ENCODE assay signal across 9 mouse cellular contexts in genomic region chr14:51886051-51886450, GRCm38 (mm10). TPM values are rescaled to one million over a fixed set of nuclear protein-coding genes. Genes with fewer than 3 reads are reported as not detected.
A peak's percentile ranks its signal among the peaks of the same experiment; 100 is the strongest.
DNase-seq lines count a peak whose midpoint lies in the region; ATAC-seq lines count a peak whose summit lies in the region.
"Had no signal": no experiment of that assay in that cellular context is flagged by ENCODE, and none has a peak within 500 bp of the region (broad histone marks: within the 10 kb centered on the region; RNA-seq: fewer than 3 reads in every experiment).

No protein-coding gene starts in this region.

- H3K27me3 ChIP-seq in liver, embryonic 11.5 days (replicated peaks; ENCODE audit: control insufficient read depth, insufficient read depth, low read length) = no peaks in the 10 kb centered on the region
- no peaks in the 10 kb centered on the region for H3K27me3 ChIP-seq in embryonic facial prominence, embryonic 15.5 days
- no peaks in the 10 kb centered on the region for H3K27me3 ChIP-seq in limb, embryonic 11.5 days (ENCODE audit: control insufficient read depth, insufficient read depth, low read length)
- no peaks in the 10 kb centered on the region for H3K27me3 ChIP-seq in neural tube, embryonic 13.5 days

- H3K27ac ChIP-seq in liver, embryonic 11.5 days (ENCODE audit: low read depth, low read length) = no peak overlapping the region
- H3K27ac ChIP-seq in embryonic facial prominence, embryonic 15.5 days (replicated peaks) = no peak overlapping the region
- no peak overlapping the region for H3K27ac ChIP-seq in limb, embryonic 11.5 days (replicated peaks; ENCODE audit: low read depth, low read length)
- H3K27ac ChIP-seq in neural tube, embryonic 13.5 days (replicated peaks) = no peak overlapping the region

- H3K36me3 ChIP-seq in liver, embryonic 11.5 days (ENCODE audit: control insufficient read depth, insufficient read depth, low read length) = peaks cover 15% of the 10 kb centered on the region
- H3K36me3 ChIP-seq in embryonic facial prominence, embryonic 15.5 days = peaks cover 42% of the 10 kb centered on the region
- H3K36me3 ChIP-seq in limb, embryonic 11.5 days (ENCODE audit: control insufficient read depth, insufficient read depth, low read length) = peaks cover 13% of the 10 kb centered on the region
- H3K36me3 ChIP-seq in neural tube, embryonic 13.5 days = peaks cover 46% of the 10 kb centered on the region

- ATAC-seq in liver, embryonic 11.5 days (replicated peaks; ENCODE audit: low FRiP score) = no peak
- ATAC-seq in embryonic facial prominence, embryonic 15.5 days (ENCODE audit: insufficient number of reproducible peaks, low FRiP score, low TSS enrichment, low read depth) = no peak
- no peak for ATAC-seq in limb, embryonic 11.5 days (ENCODE audit: insufficient number of reproducible peaks, low FRiP score, low TSS enrichment, low read depth)
- ATAC-seq in neural tube, embryonic 13.5 days (ENCODE audit: low read depth) = no peak

- peak overlapping the region; percentile 74; the same call in 1 of the 2 replicates for H3K4me3 ChIP-seq in liver, embryonic 11.5 days (ENCODE audit: low read depth, low read length)
- H3K4me3 ChIP-seq in embryonic facial prominence, embryonic 15.5 days (replicated peaks) = peak overlapping the region; percentile 79
- H3K4me3 ChIP-seq in limb, embryonic 11.5 days (ENCODE audit: low read depth, low read length) = no peak overlapping the region
- H3K4me3 ChIP-seq in neural tube, embryonic 13.5 days = peak overlapping the region; percentile 84

- H3K9me3 ChIP-seq in liver, embryonic 11.5 days (ENCODE audit: control insufficient read depth, low read length) = no peaks in the 10 kb centered on the region
- no peaks in the 10 kb centered on the region for H3K9me3 ChIP-seq in embryonic facial prominence, embryonic 15.5 days (replicated peaks)
- H3K9me3 ChIP-seq in limb, embryonic 11.5 days (ENCODE audit: control insufficient read depth, low read length) = no peaks in the 10 kb centered on the region
- H3K9me3 ChIP-seq in neural tube, embryonic 13.5 days = no peaks in the 10 kb centered on the region

- WGBS in liver, embryonic 11.5 days = 77% methylated on average over 6 of the region's 6 CpGs
- 57% methylated on average over 6 of the region's 6 CpGs for WGBS in embryonic facial prominence, embryonic 15.5 days
- 63% methylated on average over 6 of the region's 6 CpGs for WGBS in limb, embryonic 11.5 days
- WGBS in neural tube, embryonic 13.5 days = 51% methylated on average over 6 of the region's 6 CpGs

- no peak overlapping the region for H3K9ac ChIP-seq in liver, embryonic 11.5 days (ENCODE audit: low read depth, low read length)
- peak overlapping the region; percentile 2; the same call in 1 of the 2 replicates for H3K9ac ChIP-seq in embryonic facial prominence, embryonic 15.5 days
- H3K9ac ChIP-seq in limb, embryonic 11.5 days (ENCODE audit: low read length) = no peak overlapping the region
- peak overlapping the region; percentile 88 for H3K9ac ChIP-seq in neural tube, embryonic 13.5 days

- peaks cover 7% of the 10 kb centered on the region; the same call in 1 of the 2 replicates for H3K4me1 ChIP-seq in liver, embryonic 11.5 days (replicated peaks; ENCODE audit: control insufficient read depth, insufficient read depth, low read length)
- peaks cover 13% of the 10 kb centered on the region for H3K4me1 ChIP-seq in embryonic facial prominence, embryonic 15.5 days
- H3K4me1 ChIP-seq in limb, embryonic 11.5 days (ENCODE audit: control insufficient read depth, insufficient read depth, low read length) = peaks cover 8% of the 10 kb centered on the region
- peaks cover 17% of the 10 kb centered on the region for H3K4me1 ChIP-seq in neural tube, embryonic 13.5 days (replicated peaks)

- DNase-seq in liver, embryonic 11.5 days (ENCODE audit: low spot score) = no peak
- DNase-seq in liver = no peak
- DNase-seq in limb, embryonic 11.5 days (ENCODE audit: low spot score) = no peak
- no peak for DNase-seq in cerebellum, adult 18-20 months
- DNase-seq in frontal cortex, postnatal 14 days (ENCODE audit: low spot score in 2 of 2) = no peak
- DNase-seq in spleen, adult 12 weeks (ENCODE audit: low spot score) = no peak
- DNase-seq: gastrocnemius, postnatal 14 days had no signal

- peak overlapping the region; percentile 87 for H3K4me2 ChIP-seq in liver, embryonic 11.5 days
- H3K4me2 ChIP-seq in embryonic facial prominence, embryonic 15.5 days (replicated peaks) = peak overlapping the region; percentile 85; the same call in 1 of the 2 replicates
- peak overlapping the region; percentile 81; the same call in 1 of the 2 replicates for H3K4me2 ChIP-seq in limb, embryonic 11.5 days (ENCODE audit: low read depth, severe bottlenecking)
- H3K4me2 ChIP-seq in neural tube, embryonic 13.5 days = peak overlapping the region; percentile 90

RNA-seq across cellular contexts. Expression of gene Mettl17, which starts 1.4 kb away (rescaled TPM):
- 32.5 and 42.6 TPM in 2 replicates for polyA plus RNA-seq in liver, embryonic 11.5 days (2014; fragmentation: Nextera tagmentation; extraction: Ambion mirVana)
- 44.1 and 50.7 TPM in 2 replicates for polyA plus RNA-seq in embryonic facial prominence, embryonic 15.5 days (2015; fragmentation: Nextera tagmentation; extraction: Ambion mirVana)
- 41.9 and 46.2 TPM in 2 replicates for polyA plus RNA-seq in limb, embryonic 11.5 days (2014; fragmentation: Nextera tagmentation; extraction: Ambion mirVana)
- polyA plus RNA-seq in neural tube, embryonic 13.5 days (2015; fragmentation: Nextera tagmentation; extraction: Ambion mirVana) = 69.9 and 78.4 TPM in 2 replicates

RNA-seq across cellular contexts. Expression of gene Slc39a2, which starts 6.6 kb away (rescaled TPM):
- 0.07 and 0.14 TPM in 2 replicates for polyA plus RNA-seq in liver, embryonic 11.5 days (2014; fragmentation: Nextera tagmentation; extraction: Ambion mirVana)
- 5.5 and 8.1 TPM in 2 replicates for polyA plus RNA-seq in embryonic facial prominence, embryonic 15.5 days (2015; fragmentation: Nextera tagmentation; extraction: Ambion mirVana)
- polyA plus RNA-seq in limb, embryonic 11.5 days (2014; fragmentation: Nextera tagmentation; extraction: Ambion mirVana) = 0.13 and 0.15 TPM in 2 replicates
- 1.3 and 1.5 TPM in 2 replicates for polyA plus RNA-seq in neural tube, embryonic 13.5 days (2015; fragmentation: Nextera tagmentation; extraction: Ambion mirVana)

RNA-seq across cellular contexts. Expression of gene Ndrg2, which starts 27.9 kb away (rescaled TPM):
- polyA plus RNA-seq in liver, embryonic 11.5 days (2014; fragmentation: Nextera tagmentation; extraction: Ambion mirVana) = 19.2 and 21.5 TPM in 2 replicates
- polyA plus RNA-seq in embryonic facial prominence, embryonic 15.5 days (2015; fragmentation: Nextera tagmentation; extraction: Ambion mirVana) = 79.3 and 98.2 TPM in 2 replicates
- 11.9 and 12.9 TPM in 2 replicates for polyA plus RNA-seq in limb, embryonic 11.5 days (2014; fragmentation: Nextera tagmentation; extraction: Ambion mirVana)
- polyA plus RNA-seq in neural tube, embryonic 13.5 days (2015; fragmentation: Nextera tagmentation; extraction: Ambion mirVana) = 151 and 159 TPM in 2 replicates

RNA-seq across cellular contexts. Expression of gene Tppp2, which starts 32.2 kb away (rescaled TPM):
- not detected in 2 replicates for polyA plus RNA-seq in liver, embryonic 11.5 days (2014; fragmentation: Nextera tagmentation; extraction: Ambion mirVana)
- polyA plus RNA-seq in embryonic facial prominence, embryonic 15.5 days (2015; fragmentation: Nextera tagmentation; extraction: Ambion mirVana) = not detected in 2 replicates
- not detected in 2 replicates for polyA plus RNA-seq in limb, embryonic 11.5 days (2014; fragmentation: Nextera tagmentation; extraction: Ambion mirVana)
- polyA plus RNA-seq in neural tube, embryonic 13.5 days (2015; fragmentation: Nextera tagmentation; extraction: Ambion mirVana) = not detected in 2 replicates

RNA-seq across cellular contexts. Expression of gene Ear6, which starts 32.6 kb away (rescaled TPM):
- polyA plus RNA-seq in liver, embryonic 11.5 days (2014; fragmentation: Nextera tagmentation; extraction: Ambion mirVana) = 7.6 and 13.2 TPM in 2 replicates
- polyA plus RNA-seq in embryonic facial prominence, embryonic 15.5 days (2015; fragmentation: Nextera tagmentation; extraction: Ambion mirVana) = not detected in 2 replicates
- not detected in 2 replicates for polyA plus RNA-seq in limb, embryonic 11.5 days (2014; fragmentation: Nextera tagmentation; extraction: Ambion mirVana)
- polyA plus RNA-seq in neural tube, embryonic 13.5 days (2015; fragmentation: Nextera tagmentation; extraction: Ambion mirVana) = not detected in 2 replicates

Comparison
In these comparisons a context has a peak if more than half of its experiments do, and no peak if none do; other contexts are left out.
1. H3K9ac ChIP-seq: peak in embryonic facial prominence, embryonic 15.5 days (single experiment) and neural tube, embryonic 13.5 days (single experiment); none in liver, embryonic 11.5 days (single experiment) and limb, embryonic 11.5 days (single experiment).
2. Peak in every context shown above with its lines, with median percentiles within 50 percentile points of each other: H3K4me2 ChIP-seq.